Mouse (Mus musculus) liver, adult 2 months (tissue): ENCODE measurements around the gene Rxfp4.

Experiments
- CTCF ChIP-seq: fragments of 200-500 bp; IDR thresholded peaks from 2 replicates; pipeline ENCODE4 v1.5.1; 2011; ENCODE audit warnings: low read depth, low read length, control low read depth
- POLR2A ChIP-seq: fragments of 200-500 bp; IDR thresholded peaks from 2 replicates; pipeline ENCODE4 v1.6.1; 2011; ENCODE audit warnings: low read length, control low read depth; ENCODE audit not compliant: insufficient read depth; ENCODE audit errors: extremely low read depth

GRCm38 (mm10) chr3:88630849-88631341 lies 22.0 kb downstream of the Rxfp4 start:
- TF ChIP-seq POLR2A = no peak
- no peak for TF ChIP-seq CTCF
